8 mouse cellular contexts compared by ENCODE assay signal in the genomic region with DNA sequence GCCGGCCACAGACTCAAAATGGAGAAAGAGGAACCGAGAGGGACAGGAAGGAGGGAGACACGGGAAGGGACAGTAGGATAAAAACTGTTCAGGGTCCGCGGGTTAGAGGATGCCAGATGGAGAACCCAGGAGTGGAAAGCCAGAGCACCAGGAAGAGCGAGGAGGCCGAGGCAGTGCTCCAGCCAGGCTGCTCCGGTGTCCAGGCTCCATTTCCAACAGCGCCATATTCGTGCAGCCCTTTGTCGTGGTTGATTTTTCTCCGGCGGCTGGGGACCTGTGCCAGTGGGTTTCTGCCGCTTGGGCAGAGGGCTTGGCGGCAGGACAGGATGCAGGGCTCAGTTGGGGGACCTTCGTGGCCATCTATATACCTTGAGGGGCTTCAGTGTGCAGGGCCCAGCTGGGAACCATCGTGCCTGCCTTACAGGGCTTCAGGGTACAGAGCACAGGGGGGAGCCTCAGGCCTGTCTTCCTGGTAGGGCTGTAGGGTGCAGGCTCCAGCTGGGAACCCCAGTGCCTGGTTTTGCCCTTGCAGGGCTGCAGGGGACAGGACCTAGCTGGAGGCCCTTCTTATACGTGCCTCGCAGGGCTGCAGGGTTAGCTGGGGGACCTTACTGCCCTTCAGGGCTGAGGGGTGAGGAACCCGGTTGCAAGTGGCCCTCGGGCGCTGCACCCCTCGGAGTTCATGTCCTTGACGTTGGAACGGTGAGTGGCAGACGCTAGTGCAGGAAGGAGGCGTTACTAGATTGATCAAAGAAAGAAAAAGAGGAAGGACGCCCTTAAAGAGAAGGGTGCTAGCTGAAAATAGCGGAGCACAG.
DNase-seq lines count a peak whose midpoint lies in the region; ATAC-seq and TF ChIP-seq lines count a peak whose summit lies in the region.

No protein-coding gene starts in this region.

- no peaks in the 10 kb centered on the region for H3K9me3 ChIP-seq in embryonic facial prominence, embryonic 15.5 days (replicated peaks)
- no peaks in the 10 kb centered on the region for H3K9me3 ChIP-seq in heart, embryonic 12.5 days (replicated peaks)
- no peaks in the 10 kb centered on the region for H3K9me3 ChIP-seq in kidney, embryonic 14.5 days (ENCODE audit: control insufficient read depth, low read length)
- H3K9me3 ChIP-seq in midbrain, postnatal 0 days (ENCODE audit: low read length): no peaks in the 10 kb centered on the region
- H3K9me3 ChIP-seq in stomach, embryonic 15.5 days: no peaks in the 10 kb centered on the region

- no peak overlapping the region for H3K27ac ChIP-seq in embryonic facial prominence, embryonic 15.5 days (replicated peaks)
- no peak overlapping the region for H3K27ac ChIP-seq in heart, embryonic 12.5 days (ENCODE audit: poor library complexity, severe bottlenecking)
- H3K27ac ChIP-seq in kidney, embryonic 14.5 days (ENCODE audit: low read depth, low read length): no peak overlapping the region
- no peak overlapping the region for H3K27ac ChIP-seq in liver, adult 2 months (replicated peaks; ENCODE audit: insufficient read depth, low read depth, low read length)
- no peak overlapping the region; the same call in 1 of the 2 replicates for H3K27ac ChIP-seq in midbrain, postnatal 0 days (ENCODE audit: low read depth, low read length)
- H3K27ac ChIP-seq in stomach, embryonic 15.5 days: no peak overlapping the region; the same call in 1 of the 2 replicates

- H3K9ac ChIP-seq in embryonic facial prominence, embryonic 15.5 days: no peak overlapping the region; the same call in 1 of the 2 replicates
- peak overlapping the region; percentile 57; the same call in 1 of the 2 replicates for H3K9ac ChIP-seq in heart, embryonic 12.5 days
- H3K9ac ChIP-seq in kidney, embryonic 14.5 days (ENCODE audit: low read depth, low read length): peak overlapping the region; percentile 31; the same call in 1 of the 2 replicates
- H3K9ac ChIP-seq in liver, adult 2 months (ENCODE audit: low read depth, low read length): 0 out of 2 replicates have a peak overlapping the region, but pooled peaks have one; percentile 2
- peak overlapping the region; percentile 71 for H3K9ac ChIP-seq in midbrain, postnatal 0 days (replicated peaks; ENCODE audit: low read length, poor library complexity, severe bottlenecking)
- H3K9ac ChIP-seq in stomach, embryonic 15.5 days: no peak overlapping the region; the same call in 1 of the 2 replicates

- H3K27me3 ChIP-seq in embryonic facial prominence, embryonic 15.5 days: peaks cover 37% of the 10 kb centered on the region
- peaks cover 45% of the 10 kb centered on the region for H3K27me3 ChIP-seq in heart, embryonic 12.5 days (replicated peaks)
- H3K27me3 ChIP-seq in kidney, embryonic 14.5 days (ENCODE audit: control insufficient read depth, insufficient read depth, low read length): peaks cover 46% of the 10 kb centered on the region
- H3K27me3 ChIP-seq in liver, adult 2 months (ENCODE audit: control insufficient read depth, insufficient read depth, low read length): peaks cover 20% of the 10 kb centered on the region
- H3K27me3 ChIP-seq in midbrain, postnatal 0 days (ENCODE audit: insufficient read depth, low read length): peaks cover 26% of the 10 kb centered on the region
- no peaks in the 10 kb centered on the region for H3K27me3 ChIP-seq in stomach, embryonic 15.5 days (replicated peaks)

- no peak for TF ChIP-seq POLR2A in liver, adult 2 months (IDR thresholded peaks at IDR 0.05; ENCODE audit: extremely low read depth, insufficient read depth, low read length)

- H3K4me2 ChIP-seq in embryonic facial prominence, embryonic 15.5 days (replicated peaks): peak overlapping the region; percentile 73
- H3K4me2 ChIP-seq in heart, embryonic 12.5 days: peak overlapping the region; percentile 92
- peak overlapping the region; percentile 68 for H3K4me2 ChIP-seq in kidney, embryonic 14.5 days (replicated peaks; ENCODE audit: low read depth, low read length)
- H3K4me2 ChIP-seq in midbrain, postnatal 0 days (ENCODE audit: low read depth, low read length, poor library complexity, severe bottlenecking): peak overlapping the region; percentile 94
- peak overlapping the region; percentile 88 for H3K4me2 ChIP-seq in stomach, embryonic 15.5 days

- H3K79me2 ChIP-seq in liver, adult 2 months (ENCODE audit: control insufficient read depth, insufficient read depth, low read length): no peaks in the 10 kb centered on the region

- WGBS in embryonic facial prominence, embryonic 15.5 days: 1% methylated on average over 29 of the region's 29 CpGs
- under 1% methylated on average over 29 of the region's 29 CpGs for WGBS in heart, embryonic 12.5 days
- 1% methylated on average over 29 of the region's 29 CpGs for WGBS in kidney, embryonic 14.5 days
- under 1% methylated on average over 29 of the region's 29 CpGs for WGBS in liver, adult 2 months
- under 1% methylated on average over 29 of the region's 29 CpGs for WGBS in midbrain, postnatal 0 days
- 3% methylated on average over 29 of the region's 29 CpGs for WGBS in stomach, embryonic 15.5 days

- peaks cover 20% of the 10 kb centered on the region for H3K4me1 ChIP-seq in embryonic facial prominence, embryonic 15.5 days
- peaks cover 19% of the 10 kb centered on the region for H3K4me1 ChIP-seq in heart, embryonic 12.5 days (replicated peaks)
- H3K4me1 ChIP-seq in kidney, embryonic 14.5 days (ENCODE audit: control insufficient read depth, insufficient read depth, low read length): no peaks in the 10 kb centered on the region
- peaks cover 5% of the 10 kb centered on the region; the same call in 1 of the 2 replicates for H3K4me1 ChIP-seq in liver, adult 2 months (ENCODE audit: control insufficient read depth, insufficient read depth, low read length)
- peaks cover 5% of the 10 kb centered on the region; the same call in 1 of the 2 replicates for H3K4me1 ChIP-seq in midbrain, postnatal 0 days (ENCODE audit: insufficient read depth, low read length)
- H3K4me1 ChIP-seq in stomach, embryonic 15.5 days: peaks cover 19% of the 10 kb centered on the region

- H3K4me3 ChIP-seq in embryonic facial prominence, embryonic 15.5 days (replicated peaks): peak overlapping the region; percentile 45
- peak overlapping the region; percentile 52 for H3K4me3 ChIP-seq in heart, embryonic 12.5 days
- peak overlapping the region; percentile 37 for H3K4me3 ChIP-seq in kidney, embryonic 14.5 days (ENCODE audit: low read length)
- peak overlapping the region; percentile 44; the same call in 1 of the 2 replicates for H3K4me3 ChIP-seq in liver, adult 2 months (ENCODE audit: insufficient read depth, low read depth, low read length)
- H3K4me3 ChIP-seq in midbrain, postnatal 0 days (ENCODE audit: low read depth, low read length): peak overlapping the region; percentile 46
- H3K4me3 ChIP-seq in stomach, embryonic 15.5 days (replicated peaks): peak overlapping the region; percentile 45

- TF ChIP-seq CTCF in liver, adult 2 months (IDR thresholded peaks at IDR 0.05; ENCODE audit: low read depth, low read length): no peak
- TF ChIP-seq CTCF in midbrain, postnatal 0 days (IDR thresholded peaks at IDR 0.05): no peak

- ATAC-seq in embryonic facial prominence, embryonic 15.5 days (ENCODE audit: insufficient number of reproducible peaks, low FRiP score, low TSS enrichment, low read depth): peak; percentile 79
- peak; percentile 57 for ATAC-seq in heart, embryonic 12.5 days (ENCODE audit: insufficient number of reproducible peaks, low FRiP score)
- ATAC-seq in kidney, embryonic 14.5 days (ENCODE audit: low FRiP score, low TSS enrichment): peak; percentile 76
- ATAC-seq in midbrain, postnatal 0 days (ENCODE audit: low FRiP score): peak; percentile 85
- peak; percentile 82; the same call in 1 of the 2 replicates for ATAC-seq in stomach, embryonic 15.5 days (ENCODE audit: insufficient read depth, low FRiP score, low read depth)

- no peaks in the 10 kb centered on the region for H3K36me3 ChIP-seq in embryonic facial prominence, embryonic 15.5 days
- no peaks in the 10 kb centered on the region for H3K36me3 ChIP-seq in heart, embryonic 12.5 days
- H3K36me3 ChIP-seq in kidney, embryonic 14.5 days (ENCODE audit: control insufficient read depth, insufficient read depth, low read length): no peaks in the 10 kb centered on the region
- H3K36me3 ChIP-seq in liver, adult 2 months (ENCODE audit: control insufficient read depth, insufficient read depth, low read length): no peaks in the 10 kb centered on the region
- no peaks in the 10 kb centered on the region for H3K36me3 ChIP-seq in midbrain, postnatal 0 days (ENCODE audit: insufficient read depth, low read length)
- no peaks in the 10 kb centered on the region for H3K36me3 ChIP-seq in stomach, embryonic 15.5 days

- DNase-seq in right cerebral cortex, postnatal 10 days (ENCODE audit: low spot score in 2 of 2): peak; percentile 35 to 41
- DNase-seq in right cerebral cortex, adult 18-20 months: no peak
- DNase-seq in liver, adult 2 months (ENCODE audit: extremely low read depth, low read depth, low spot score): no peak
- DNase-seq in midbrain, postnatal 0 days (ENCODE audit: low spot score): peak; percentile 19

Comparison
In these comparisons a context has a peak if more than half of its experiments do, and no peak if none do; other contexts are left out.
1. DNase-seq: peak in right cerebral cortex, postnatal 10 days (2 of 2) and midbrain, postnatal 0 days (single experiment); none in right cerebral cortex, adult 18-20 months (single experiment) and liver, adult 2 months (single experiment).
2. H3K9ac ChIP-seq: peak in heart, embryonic 12.5 days (single experiment), kidney, embryonic 14.5 days (single experiment), liver, adult 2 months (single experiment) and midbrain, postnatal 0 days (single experiment); none in embryonic facial prominence, embryonic 15.5 days (single experiment) and stomach, embryonic 15.5 days (single experiment).
3. Peak in every context shown above with its lines, with median percentiles within 50 percentile points of each other: ATAC-seq, H3K4me2 ChIP-seq and H3K4me3 ChIP-seq.